Mouse (Mus musculus) midbrain, embryonic 12.5 days (tissue): ENCODE measurements around the gene 2510002D24Rik. TPM values are rescaled to one million over a fixed set of nuclear protein-coding genes. Genes with fewer than 3 reads are reported as not detected.
"Not testable (repeated sequence)": the region's sequence is repeated elsewhere in the genome, so short reads cannot be mapped to it uniquely, and the experiment has no call there.

Experiments
- ATAC-seq: fragments of 200-750 bp; cut with Nextera tagmentation; 2 replicates; pipeline ENCODE4 v1.8.0; 2017; ENCODE audit warnings: low read depth, moderate TSS enrichment, moderate library complexity; ENCODE audit not compliant: low FRiP score
- H3K27ac ChIP-seq: fragments of 300-500 bp; sonication (generic); replicated peaks from 2 replicates; pipeline ENCODE4 v1.5.1; 2016; ENCODE audit warnings: mild to moderate bottlenecking
- H3K27me3 ChIP-seq: fragments of 300-500 bp; sonication (generic); 2 replicates; pipeline ENCODE4 v1.6.1; 2016; ENCODE audit warnings: mild to moderate bottlenecking
- H3K36me3 ChIP-seq: fragments of 300-500 bp; sonication (generic); 2 replicates; pipeline ENCODE4 v1.6.1; 2016
- H3K4me1 ChIP-seq: fragments of 300-500 bp; sonication (generic); 2 replicates; pipeline ENCODE4 v1.6.1; 2016
- H3K4me2 ChIP-seq: fragments of 300-500 bp; sonication (generic); replicated peaks from 2 replicates; pipeline ENCODE4 v1.6.1; 2016; ENCODE audit warnings: mild to moderate bottlenecking, moderate library complexity
- H3K4me3 ChIP-seq: fragments of 300-500 bp; sonication (generic); 2 replicates; pipeline ENCODE4 v1.5.1; 2016; ENCODE audit warnings: mild to moderate bottlenecking
- H3K9ac ChIP-seq: fragments of 300-500 bp; sonication (generic); replicated peaks from 2 replicates; pipeline ENCODE4 v1.6.1; 2016; ENCODE audit warnings: mild to moderate bottlenecking, moderate library complexity
- H3K9me3 ChIP-seq: fragments of 300-500 bp; sonication (generic); 2 replicates; pipeline ENCODE4 v1.6.1; 2016; ENCODE audit warnings: mild to moderate bottlenecking
- WGBS: fragments of 180-500 bp; shearing (Covaris S2); methylation state at CpG from one replicate; pipeline ENCODE4 v1.1.7; 2016; 5-methylcytosine and 5-hydroxymethylcytosine counted together
- polyA plus RNA-seq: library from polyadenylated mRNA; unstranded; fragments of >200 nt; fragmentation: Nextera tagmentation; extraction: Ambion mirVana; gene quantifications from 2 replicates; pipeline ENCODE4 v1.2.1, GENCODE M21; 2016

Gene 2510002D24Rik
- polyA plus RNA-seq, 1 experiment from 2014 or later = 25.8 TPM

DNA sequence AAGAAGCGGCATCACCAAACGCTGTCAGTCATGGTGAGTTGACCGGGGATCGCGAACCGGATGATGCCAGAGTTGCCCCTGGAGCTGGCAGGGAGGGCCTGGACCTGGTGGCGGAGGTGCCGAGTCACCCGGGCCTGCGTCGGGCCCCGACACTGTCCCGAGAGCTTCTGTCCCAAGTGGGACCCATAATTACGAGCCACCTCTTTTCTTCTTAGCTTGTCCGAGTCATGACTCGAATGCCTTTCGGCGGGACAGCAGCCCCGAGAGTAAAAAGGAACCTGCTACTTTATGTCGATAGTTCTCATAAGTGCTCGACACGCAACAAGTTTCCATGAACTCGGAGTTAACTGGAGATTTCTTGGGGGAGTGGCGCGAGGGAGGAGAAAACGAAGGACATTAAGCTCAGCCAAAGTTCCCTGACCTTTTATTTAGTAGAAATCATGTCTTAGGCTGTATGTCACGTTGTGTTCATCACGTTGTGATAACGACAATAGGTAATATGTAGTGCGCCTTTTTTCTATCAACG is 23.9 kb upstream of the 2510002D24Rik start:
- Histone ChIP-seq H3K27ac (peak overlapping the region; percentile 61; the same call in 1 of the 2 replicates), H3K9me3 (no peaks in the 10 kb centered on the region), H3K27me3 (no peaks in the 10 kb centered on the region), H3K4me3 (peak overlapping the region; percentile 84), H3K36me3 (peaks cover 47% of the 10 kb centered on the region), H3K4me1 (peaks cover 24% of the 10 kb centered on the region), H3K4me2 (peak overlapping the region; percentile 84), H3K9ac (peak overlapping the region; percentile 84)
- 3% methylated on average over 31 of the region's 31 CpGs for WGBS
- ATAC-seq = peak; percentile 64

DNA sequence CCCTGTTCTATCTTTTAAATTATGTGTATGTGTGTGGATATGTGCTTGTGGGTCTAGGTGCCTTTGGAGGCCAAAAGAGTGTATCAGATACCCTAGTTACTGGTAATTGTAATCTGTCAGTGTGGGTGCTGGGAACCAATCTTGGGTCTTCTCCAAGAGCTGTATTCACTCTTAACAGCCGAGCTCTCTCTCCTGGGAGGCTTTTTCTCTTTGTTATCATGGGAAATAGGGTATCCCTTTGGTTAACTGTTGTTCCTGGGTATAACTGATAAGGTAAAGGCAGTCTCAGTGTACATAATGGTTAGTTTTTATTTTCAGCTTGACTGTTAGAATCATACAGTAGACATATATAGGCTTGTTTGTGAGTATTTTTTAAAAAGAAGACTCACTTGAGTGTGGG is 14.0 kb upstream of the 2510002D24Rik start:
- ATAC-seq = no peak
- WGBS = 86% methylated on average over 1 of the region's 1 CpGs

DNA sequence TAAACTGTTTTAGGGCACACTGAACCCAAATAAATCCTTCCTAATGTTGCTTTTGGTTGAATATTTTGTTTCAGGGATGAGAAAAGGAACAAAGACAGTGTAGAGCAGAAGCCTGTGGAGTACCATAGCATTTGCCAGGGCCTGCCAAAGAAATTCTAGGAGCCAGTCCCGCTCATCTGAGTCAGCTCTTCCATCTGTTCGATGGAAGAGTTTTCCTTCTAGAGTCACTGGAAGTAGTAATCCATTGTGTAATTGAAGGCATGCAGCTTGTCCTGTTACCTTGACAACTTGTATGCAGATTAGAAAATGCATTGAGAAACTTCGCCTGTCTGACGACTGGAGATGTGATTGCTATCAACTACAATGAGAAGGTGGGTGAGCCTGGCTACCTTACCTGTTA is 13.5 kb upstream of the 2510002D24Rik start:
- Histone ChIP-seq H3K4me2 (no peak overlapping the region), H3K36me3 (peaks cover 98% of the 10 kb centered on the region), H3K9ac (no peak overlapping the region), H3K27ac (no peak overlapping the region), H3K4me3 (no peak overlapping the region), H3K27me3 (no peaks in the 10 kb centered on the region), H3K9me3 (no peaks in the 10 kb centered on the region), H3K4me1 (no peaks in the 10 kb centered on the region)
- WGBS = 70% methylated on average over 4 of the region's 4 CpGs
- no peak for ATAC-seq

More for the DNA sequence above, 14.0 kb upstream of the 2510002D24Rik start:
- Histone ChIP-seq H3K9ac (no peak overlapping the region), H3K9me3 (no peaks in the 10 kb centered on the region), H3K27ac (no peak overlapping the region), H3K4me2 (no peak overlapping the region), H3K27me3 (no peaks in the 10 kb centered on the region), H3K4me1 (no peaks in the 10 kb centered on the region), H3K4me3 (no peak overlapping the region), H3K36me3 (peaks cover 98% of the 10 kb centered on the region)

DNA sequence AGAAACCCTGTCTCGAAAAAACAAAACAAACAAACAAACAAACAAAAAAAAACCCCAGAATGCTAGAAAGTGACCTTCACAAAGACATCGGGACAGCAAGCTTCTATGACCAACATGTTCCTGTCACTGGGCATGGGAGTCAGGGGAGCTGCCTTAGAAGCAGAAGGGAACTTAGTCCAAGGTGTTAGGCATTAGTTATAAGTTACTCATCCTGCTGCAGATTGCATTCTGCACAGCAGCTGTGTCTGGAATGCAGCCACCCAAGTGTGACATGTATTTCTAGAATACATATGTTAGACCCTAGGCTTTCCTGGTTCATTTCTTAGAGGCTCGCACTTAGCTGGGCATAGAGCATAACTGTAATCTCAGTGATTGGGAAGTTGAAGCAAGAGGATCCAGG is 7.7 kb upstream of the 2510002D24Rik start:
- Histone ChIP-seq H3K4me3 (no peak overlapping the region), H3K9me3 (no peaks in the 10 kb centered on the region), H3K4me2 (no peak overlapping the region), H3K36me3 (peaks cover 95% of the 10 kb centered on the region), H3K9ac (no peak overlapping the region), H3K27me3 (no peaks in the 10 kb centered on the region), H3K4me1 (no peaks in the 10 kb centered on the region), H3K27ac (no peak overlapping the region)
- ATAC-seq = no peak
- WGBS = 97% methylated on average over 3 of the region's 3 CpGs

DNA sequence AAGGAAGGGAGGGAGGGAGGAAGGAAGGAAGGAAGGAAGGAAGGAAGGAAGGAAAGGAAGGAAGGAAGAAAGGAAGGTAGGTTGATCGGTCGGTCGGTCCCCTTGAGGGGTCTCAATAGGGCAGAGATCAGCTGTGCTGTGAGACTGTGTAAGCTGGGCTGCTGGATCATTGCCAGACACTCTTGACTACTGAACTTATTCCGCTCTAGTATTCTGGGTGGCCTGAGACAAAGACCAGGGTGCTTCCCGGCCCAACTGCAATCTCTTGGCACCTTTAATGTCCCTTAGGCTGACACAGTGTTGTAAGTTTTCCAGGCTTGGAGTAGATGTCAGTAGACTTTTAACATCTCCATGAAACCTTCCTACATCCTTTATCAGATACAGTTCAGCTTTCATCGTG is 7.3 kb upstream of the 2510002D24Rik start:
- H3K9me3 ChIP-seq = no peaks in the 10 kb centered on the region
- no peak for ATAC-seq
- H3K9ac ChIP-seq = no peak overlapping the region
- WGBS = 94% methylated on average over 6 of the region's 6 CpGs
- no peak overlapping the region for H3K4me3 ChIP-seq
- no peak overlapping the region for H3K4me2 ChIP-seq
- no peaks in the 10 kb centered on the region for H3K27me3 ChIP-seq
- peaks cover 95% of the 10 kb centered on the region for H3K36me3 ChIP-seq
- H3K4me1 ChIP-seq = no peaks in the 10 kb centered on the region
- no peak overlapping the region for H3K27ac ChIP-seq

DNA sequence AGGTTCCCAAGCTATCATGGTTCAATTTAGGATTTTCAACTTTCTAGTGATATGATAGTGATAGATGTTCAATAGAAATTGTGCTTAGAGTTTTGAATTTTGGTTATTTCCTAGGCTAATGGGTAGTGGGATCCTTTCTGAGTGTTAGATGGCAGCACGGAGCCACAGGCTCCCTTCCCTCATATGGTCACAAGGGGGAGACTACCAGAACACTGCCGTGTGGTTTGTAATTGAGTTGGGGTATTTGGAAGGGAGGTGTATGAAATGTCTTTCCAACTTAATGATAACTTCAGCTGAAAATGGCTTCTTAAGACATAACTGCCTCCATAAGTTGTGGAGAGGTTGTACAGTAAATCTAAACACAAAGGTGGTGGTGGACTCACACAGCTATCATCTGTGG is 2.9 kb upstream of the 2510002D24Rik start:
- peaks cover 58% of the 10 kb centered on the region for H3K36me3 ChIP-seq
- H3K27ac ChIP-seq = no peak overlapping the region
- no peak overlapping the region for H3K4me2 ChIP-seq
- H3K9me3 ChIP-seq = no peaks in the 10 kb centered on the region
- peaks cover 8% of the 10 kb centered on the region; the same call in 1 of the 2 replicates for H3K4me1 ChIP-seq
- no peak overlapping the region for H3K9ac ChIP-seq
- no peaks in the 10 kb centered on the region for H3K27me3 ChIP-seq
- WGBS = 82% methylated on average over 2 of the region's 2 CpGs
- no peak for ATAC-seq
- no peak overlapping the region for H3K4me3 ChIP-seq

DNA sequence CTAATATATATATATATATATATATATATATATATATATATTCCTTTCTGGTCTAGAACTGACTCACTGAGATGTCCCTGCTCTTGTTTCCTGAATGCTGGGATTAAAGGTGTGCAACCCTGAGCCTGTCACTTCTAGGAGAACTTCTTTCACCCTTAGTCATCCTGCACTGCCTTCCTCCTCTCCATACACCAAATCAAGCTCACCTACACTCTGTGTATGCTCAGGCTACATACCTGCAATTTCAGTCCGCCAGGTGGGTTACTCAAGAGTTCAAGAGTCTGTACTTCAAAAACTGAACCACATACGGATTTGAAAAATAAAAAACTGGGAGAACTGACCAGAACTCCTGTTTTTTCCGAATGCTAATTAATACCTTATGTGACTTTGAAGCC is 308 bp upstream of the 2510002D24Rik start:
- ATAC-seq = peak; percentile 57
- Histone ChIP-seq H3K27ac (no peak overlapping the region), H3K9ac (no peak overlapping the region; the same call in 1 of the 2 replicates), H3K27me3 (no peaks in the 10 kb centered on the region), H3K4me3 (peak overlapping the region; percentile 88), H3K4me2 (peak overlapping the region; percentile 64), H3K4me1 (peaks cover 8% of the 10 kb centered on the region; the same call in 1 of the 2 replicates), H3K36me3 (peaks cover 38% of the 10 kb centered on the region), H3K9me3 (no peaks in the 10 kb centered on the region)
- WGBS = 24% methylated on average over 3 of the region's 3 CpGs

DNA sequence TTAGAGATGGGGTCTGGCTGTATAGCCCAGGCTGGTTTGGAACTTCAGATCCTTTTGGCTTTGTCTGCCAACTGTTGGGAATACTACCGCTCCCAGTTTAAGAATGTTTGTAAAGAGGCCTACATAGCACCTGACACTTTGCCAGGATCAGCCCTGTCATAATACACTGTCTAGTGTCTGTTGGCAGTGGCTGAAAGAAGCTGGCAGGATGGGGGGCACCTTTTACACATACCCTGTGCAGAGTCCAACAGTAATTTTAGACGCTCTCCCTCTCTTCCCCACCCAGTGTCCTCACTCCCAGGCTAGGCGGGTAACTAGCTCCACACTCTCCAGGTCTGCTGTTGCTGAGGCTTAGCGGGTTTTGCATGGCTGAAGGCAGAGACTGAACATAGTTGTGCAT is 2.0 kb downstream of the 2510002D24Rik start:
- Histone ChIP-seq H3K9ac (no peak overlapping the region), H3K27me3 (no peaks in the 10 kb centered on the region), H3K4me3 (no peak overlapping the region), H3K4me2 (no peak overlapping the region), H3K27ac (no peak overlapping the region), H3K36me3 (peaks cover 18% of the 10 kb centered on the region), H3K4me1 (peaks cover 8% of the 10 kb centered on the region; the same call in 1 of the 2 replicates), H3K9me3 (no peaks in the 10 kb centered on the region)
- ATAC-seq = no peak
- 97% methylated on average over 4 of the region's 4 CpGs for WGBS

DNA sequence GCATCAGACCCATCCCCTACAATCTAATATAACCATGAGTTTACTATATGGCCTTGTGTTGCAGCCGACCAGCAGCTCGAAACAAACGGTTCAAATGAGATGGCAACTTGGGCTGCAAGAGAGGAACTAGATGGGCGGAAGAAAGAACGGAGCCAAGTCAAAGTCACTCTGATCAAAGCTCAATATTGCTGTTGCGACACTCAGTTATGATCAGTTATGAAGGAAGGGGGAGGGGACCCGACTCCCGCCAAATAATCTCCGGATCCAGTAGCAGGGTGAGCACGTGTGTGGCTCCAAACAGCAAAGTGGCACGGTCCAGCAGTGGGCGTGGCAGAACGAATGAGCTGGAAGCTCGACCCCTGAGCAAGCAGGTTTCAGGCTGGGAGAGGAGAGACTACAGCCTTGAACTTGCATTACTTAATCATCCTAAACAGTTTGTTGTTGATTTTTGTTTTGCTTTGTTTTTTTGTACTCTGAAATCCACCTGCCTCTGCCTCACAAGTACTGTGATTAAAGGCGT is 10.0 kb downstream of the 2510002D24Rik start:
- Histone ChIP-seq H3K27ac (no peak overlapping the region), H3K9ac (no peak overlapping the region), H3K4me3 (no peak overlapping the region), H3K27me3 (no peaks in the 10 kb centered on the region), H3K9me3 (0 out of 2 replicates have a peak, but pooled peaks cover 3% of the 10 kb centered on the region), H3K4me2 (no peak overlapping the region), H3K36me3 (no peaks in the 10 kb centered on the region), H3K4me1 (no peaks in the 10 kb centered on the region)
- ATAC-seq = no peak
- 87% methylated on average over 15 of the region's 15 CpGs for whole genome bisulfite sequencing

DNA sequence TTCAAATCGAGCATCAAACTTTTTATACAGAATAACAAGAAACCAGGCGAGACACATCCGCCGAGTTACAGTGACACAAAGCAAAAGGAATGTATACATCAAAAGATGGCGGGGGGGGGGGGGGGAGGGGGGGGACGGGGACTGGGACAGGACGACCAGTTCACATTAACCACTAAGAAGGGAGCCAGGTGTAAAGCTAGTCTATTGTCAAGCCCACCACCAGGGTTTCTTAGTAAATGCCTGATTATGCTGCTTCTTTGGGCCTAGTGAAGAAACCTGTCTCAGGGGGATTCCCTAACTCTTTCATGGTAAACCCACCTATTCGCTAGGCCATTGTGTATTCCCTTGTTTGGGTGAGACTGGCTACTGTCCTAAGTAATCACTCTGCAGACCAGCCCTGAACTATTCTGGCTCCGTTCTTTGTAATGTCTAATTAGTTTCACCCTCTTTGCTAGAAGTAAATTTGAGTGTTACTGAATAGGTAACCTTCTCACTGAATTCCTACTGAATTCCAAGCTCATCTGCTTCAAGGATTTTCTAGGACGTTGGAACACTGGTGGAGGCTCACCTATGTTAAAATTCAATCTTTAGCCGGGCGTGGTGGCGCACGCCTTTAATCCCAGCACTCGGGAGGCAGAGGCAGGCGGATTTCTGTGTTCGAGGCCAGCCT is 13.3 kb downstream of the 2510002D24Rik start:
- not testable (repeated sequence) for H3K4me3 ChIP-seq, H3K4me1 ChIP-seq, H3K27ac ChIP-seq, H3K9me3 ChIP-seq, H3K9ac ChIP-seq, ATAC-seq, H3K36me3 ChIP-seq, H3K4me2 ChIP-seq, H3K27me3 ChIP-seq
- WGBS = 91% methylated on average over 15 of the region's 17 CpGs

DNA sequence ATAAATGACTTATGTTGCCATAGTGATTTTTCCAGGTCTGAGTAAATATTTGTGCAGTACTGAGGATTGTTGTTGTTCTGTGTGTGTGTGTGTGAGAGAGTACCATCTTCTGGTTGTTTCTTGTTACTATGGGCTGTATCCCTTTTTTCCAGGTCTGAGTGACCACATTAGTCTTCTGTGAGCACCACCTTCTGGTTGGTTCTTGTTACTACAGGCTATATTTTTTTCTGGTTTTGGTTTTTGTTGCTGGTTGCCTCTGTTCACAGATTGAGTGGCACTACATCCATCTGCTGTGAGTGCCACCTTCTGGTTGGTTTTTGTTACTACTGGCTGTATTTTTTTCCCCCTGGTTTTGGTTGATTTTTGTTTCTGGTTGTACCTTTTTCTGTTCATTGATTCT is 22.2 kb downstream of the 2510002D24Rik start:
- Histone ChIP-seq H3K9ac (no peak overlapping the region), H3K9me3 (no peaks in the 10 kb centered on the region), H3K4me2 (no peak overlapping the region), H3K27me3 (no peaks in the 10 kb centered on the region), H3K4me3 (no peak overlapping the region), H3K27ac (no peak overlapping the region), H3K36me3 (no peaks in the 10 kb centered on the region), H3K4me1 (no peaks in the 10 kb centered on the region)
- ATAC-seq = no peak

DNA sequence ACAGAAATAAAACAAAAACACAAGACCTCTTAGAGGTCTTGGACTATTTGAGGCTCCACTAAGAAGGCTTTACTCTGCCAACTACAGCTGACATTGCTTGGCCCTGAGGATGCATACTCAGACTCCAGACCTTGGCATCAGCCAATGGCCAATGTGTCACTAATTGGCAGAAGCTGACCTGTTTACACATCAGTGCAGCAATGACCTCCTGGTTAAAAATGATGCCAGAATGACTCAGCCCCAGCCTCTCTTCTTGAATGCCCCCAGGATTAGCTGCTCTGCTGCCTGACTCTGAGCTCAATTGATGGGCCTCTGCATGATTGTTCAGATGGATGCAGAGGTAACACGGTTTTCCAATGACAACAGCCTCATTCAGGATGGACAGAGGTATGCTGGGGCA is 23.8 kb downstream of the 2510002D24Rik start:
- Histone ChIP-seq H3K9ac (no peak overlapping the region), H3K27me3 (no peaks in the 10 kb centered on the region), H3K4me2 (no peak overlapping the region), H3K4me3 (no peak overlapping the region), H3K27ac (no peak overlapping the region), H3K9me3 (no peaks in the 10 kb centered on the region), H3K36me3 (no peaks in the 10 kb centered on the region), H3K4me1 (no peaks in the 10 kb centered on the region)
- WGBS = 61% methylated on average over 1 of the region's 1 CpGs
- no peak for ATAC-seq
